15 mouse cellular contexts compared by ENCODE assay signal in genomic region chr6:97580479-97581030, GRCm38 (mm10).
"Had no signal": no experiment of that assay in that cellular context is flagged by ENCODE, and none has a peak within 500 bp of the region (broad histone marks: within the 10 kb centered on the region; RNA-seq: fewer than 3 reads in every experiment).

No protein-coding gene starts in this region.

- H3K27me3 ChIP-seq: liver, embryonic 13.5 days; midbrain, embryonic 15.5 days; neural tube, embryonic 12.5 days; neural tube, embryonic 15.5 days had no signal

- H3K27ac ChIP-seq: left cerebral cortex, adult 2 months; liver, embryonic 13.5 days; midbrain, embryonic 10.5 days; midbrain, embryonic 15.5 days; neural tube, embryonic 12.5 days; neural tube, embryonic 15.5 days had no signal

- H3K4me2 ChIP-seq: liver, embryonic 13.5 days; midbrain, embryonic 15.5 days; neural tube, embryonic 12.5 days; neural tube, embryonic 15.5 days had no signal

- H3K36me3 ChIP-seq: liver, embryonic 13.5 days; midbrain, embryonic 10.5 days; midbrain, embryonic 15.5 days; neural tube, embryonic 12.5 days; neural tube, embryonic 15.5 days had no signal

- H3K4me3 ChIP-seq: left cerebral cortex, adult 2 months; liver, embryonic 13.5 days; midbrain, embryonic 10.5 days; midbrain, embryonic 15.5 days; neural tube, embryonic 12.5 days; neural tube, embryonic 15.5 days had no signal

- H3K9me3 ChIP-seq: liver, embryonic 13.5 days; megakaryocyte, embryonic 14.5 days; midbrain, embryonic 10.5 days; midbrain, embryonic 15.5 days; neural tube, embryonic 12.5 days; neural tube, embryonic 15.5 days had no signal

- ATAC-seq: hindbrain, embryonic 16.5 days; inflammation-experienced regulatory T-cells, adult 6 months; midbrain, embryonic 15.5 days had no signal

- H3K4me1 ChIP-seq: liver, embryonic 13.5 days; megakaryocyte, embryonic 14.5 days had no signal

- H3K9ac ChIP-seq: liver, embryonic 13.5 days; midbrain, embryonic 15.5 days; neural tube, embryonic 12.5 days; neural tube, embryonic 15.5 days had no signal

- DNase-seq: layer of hippocampus, postnatal 36 days; liver, embryonic 13.5 days; right cerebral cortex, adult 18-20 months; right cerebral cortex, postnatal 25 days; spleen, adult 18-20 months; thymus, adult 18-20 months; thymus, postnatal 4 days had no signal
